Mouse (Mus musculus) T-helper 17 cell (primary cell): ENCODE data around the gene Mcemp1.

ENCODE experiments used
- in situ Hi-C, 2 experiments: fragments of 300-600 bp; cut with MboI, MseI; formaldehyde crosslinking; loops; 1 replicate in 1 of 2; 2 replicates in 1 of 2; pipeline ENCODE4 v1.15.1; 2025; ENCODE audit warnings: high pct_unique_total_duplicates in 2 of 2

Gene Mcemp1

DNA sequence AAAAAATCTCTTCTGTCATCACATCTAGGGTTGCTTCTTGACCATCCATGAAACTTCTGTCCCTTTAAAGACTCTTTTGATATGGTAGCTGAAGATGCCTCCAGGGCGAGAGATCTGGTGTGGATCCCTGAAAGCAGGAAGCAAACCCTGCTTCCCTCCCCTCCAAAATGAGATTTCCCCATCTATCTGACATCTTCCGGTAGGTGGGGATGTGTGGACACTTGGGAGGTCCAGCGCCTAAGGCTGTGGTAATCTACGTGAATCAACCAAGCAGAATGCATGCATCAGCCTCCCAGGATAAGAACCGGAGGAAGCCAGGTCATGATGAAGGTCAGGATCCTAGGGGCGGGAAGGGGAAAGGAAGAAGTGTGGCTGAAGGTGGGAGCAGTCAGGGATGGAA lies at the start of gene Mcemp1:
Gene Mcemp1 (plus strand): TSS at position 248 of the 400 bp plus-strand sequence.
- in situ Hi-C loops = no loop called here

DNA sequence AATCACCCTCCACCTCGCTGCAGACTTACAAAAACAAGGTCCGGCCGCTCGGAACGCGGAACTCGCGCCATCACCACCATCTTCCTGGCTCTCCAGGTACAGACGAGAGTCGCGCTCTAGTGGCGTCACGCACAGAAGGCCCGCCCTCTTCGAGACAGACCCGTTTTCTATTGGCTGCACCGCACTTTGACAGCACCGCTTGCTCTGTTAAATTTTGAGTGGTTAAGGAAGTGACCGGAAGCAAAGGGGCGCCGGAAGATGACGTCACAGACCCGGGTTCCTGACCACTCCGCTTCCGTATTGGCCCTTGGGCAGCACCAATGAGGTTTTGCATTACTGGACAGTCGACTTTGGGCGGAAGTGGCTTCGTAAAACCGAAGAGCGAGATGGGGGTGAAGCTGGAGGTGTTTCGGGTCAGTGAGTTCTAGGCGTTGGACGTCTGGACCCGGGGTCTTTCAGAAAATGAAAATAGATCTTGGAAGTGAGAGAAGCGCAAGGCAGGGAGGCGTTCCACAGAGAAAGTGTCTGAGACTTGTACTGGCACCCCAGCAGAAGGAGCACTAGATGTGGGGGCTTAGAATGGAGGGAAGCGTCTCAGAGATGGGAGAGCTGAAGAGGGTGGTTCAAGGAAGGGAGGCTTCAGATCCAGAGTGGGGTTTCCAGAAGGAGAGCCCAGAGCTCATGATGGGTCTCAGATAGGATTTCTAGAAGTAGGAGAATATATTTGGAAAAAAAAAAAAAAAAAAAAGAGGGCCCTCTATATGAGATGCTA lies 44.2 kb upstream of the Mcemp1 start, which contains the start of the genes Xab2 and Pet100:
Gene Xab2 (minus strand): TSS at position 118 of the 772 bp plus-strand sequence.
Gene Pet100 (plus strand): TSS at position 350 of the 772 bp plus-strand sequence.
- in situ Hi-C loops = loop anchor here in 1 of 2 experiments (5.0 to 10.0 kb wide), 2 partner anchors 117 to 546 kb away; partner anchors contain the start of genes Evi5l and Mcoln1

- in situ Hi-C loops = loop anchor here in 1 of 2 experiments (5.0 to 10.0 kb wide), 2 partner anchors 117 to 545 kb away; partner anchors contain the start of genes Evi5l and Mcoln1
Measured at GRCm38 (mm10) chr8:3622119-3622518, 43.4 kb upstream of the Mcemp1 start.

- in situ Hi-C loops = loop anchor here in 1 of 2 experiments (10.0 kb wide), 1 partner anchor 121 kb away; the partner anchor contains the start of gene Mcoln1
Measured at GRCm38 (mm10) chr8:3625445-3625844, 40.1 kb upstream of the Mcemp1 start, which contains the start of gene Pcp2. Gene Pcp2, minus strand, starts transcription at chr8:3625545.

- in situ Hi-C loops = loop anchor here in 1 of 2 experiments (10.0 kb wide), 1 partner anchor 122 kb away; the partner anchor contains the start of gene Mcoln1
Measured at GRCm38 (mm10) chr8:3626971-3627370, 38.6 kb upstream of the Mcemp1 start.

GRCm38 (mm10) chr8:3628014-3628413 lies 37.5 kb upstream of the Mcemp1 start:
- in situ Hi-C loops = loop anchor here in 1 of 2 experiments (10.0 kb wide), 1 partner anchor 123 kb away; the partner anchor contains the start of gene Mcoln1

GRCm38 (mm10) chr8:3630647-3631477 lies 34.7 kb upstream of the Mcemp1 start, which contains the start of gene Stxbp2:
Gene Stxbp2, plus strand, starts transcription at chr8:3630955.
- in situ Hi-C loops = loop anchor here (5.0 to 10.0 kb wide), 4 partner anchors 41 to 1044 kb away; partner anchors contain the start of genes Evi5l (in 1 of the 2), Fcor (in 1 of the 2), Gm49320 (in 1 of the 2) and Map2k7 (in 1 of the 2)

- in situ Hi-C loops = loop anchor here (5.0 to 10.0 kb wide), 4 partner anchors 41 to 1043 kb away; partner anchors contain the start of genes Evi5l (in 1 of the 2), Fcor (in 1 of the 2), Gm49320 (in 1 of the 2) and Map2k7 (in 1 of the 2)
Measured at GRCm38 (mm10) chr8:3631478-3631875, 34.1 kb upstream of the Mcemp1 start.

DNA sequence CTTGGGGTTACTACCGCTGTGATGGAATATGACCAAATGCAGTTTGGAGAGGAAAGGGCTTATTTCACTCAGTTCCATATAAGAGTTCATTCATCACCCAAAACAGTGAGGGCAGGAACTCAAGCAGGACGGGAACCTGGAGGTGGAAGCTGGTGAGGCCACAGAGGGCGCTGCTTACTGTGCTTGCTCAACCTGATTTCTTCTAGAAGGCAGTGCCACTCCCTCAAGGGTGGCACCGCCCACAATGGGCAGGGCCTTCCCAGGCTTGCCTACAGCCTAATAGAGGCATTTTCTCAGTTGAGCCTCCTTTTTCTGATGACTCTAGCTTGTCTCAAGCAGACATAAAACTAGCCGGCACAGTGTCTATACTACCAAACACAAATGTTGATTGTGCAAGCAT lies 19.8 kb upstream of the Mcemp1 start:
- in situ Hi-C loops = no loop called here

DNA sequence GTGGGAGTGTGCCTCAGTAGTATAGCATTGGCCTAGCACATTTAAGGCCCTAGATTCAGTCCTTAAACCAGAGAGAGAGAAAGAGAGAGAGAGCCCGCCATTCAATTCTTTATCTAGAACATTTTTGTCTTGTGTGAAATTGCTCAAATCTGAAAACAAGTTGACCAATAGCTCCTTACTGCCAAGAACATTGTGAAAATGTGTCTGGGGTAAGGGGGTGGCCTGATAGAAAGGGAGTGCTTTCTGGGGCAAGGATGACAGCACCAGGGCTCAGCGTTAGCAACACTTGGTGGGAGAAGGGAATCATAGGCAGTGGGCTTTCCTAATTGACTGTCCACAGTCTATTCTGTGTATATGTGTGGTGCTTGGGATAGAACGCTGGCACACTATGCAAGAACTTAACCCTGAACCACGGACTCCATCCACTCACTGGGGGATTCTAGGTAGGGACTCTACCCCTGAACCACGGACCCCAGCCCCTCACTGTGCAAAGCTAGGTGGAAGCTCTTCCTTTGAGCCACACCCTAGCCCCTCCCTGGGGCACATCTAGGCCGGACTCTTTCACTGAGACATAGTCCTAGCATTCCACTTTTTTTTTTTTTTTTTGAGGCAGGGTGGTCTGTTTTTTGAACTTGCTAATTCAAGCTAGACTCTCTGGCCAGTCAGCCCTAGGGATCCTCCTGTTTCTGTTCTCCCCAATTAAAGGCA lies 18.6 kb upstream of the Mcemp1 start:
- in situ Hi-C loops = no loop called here

DNA sequence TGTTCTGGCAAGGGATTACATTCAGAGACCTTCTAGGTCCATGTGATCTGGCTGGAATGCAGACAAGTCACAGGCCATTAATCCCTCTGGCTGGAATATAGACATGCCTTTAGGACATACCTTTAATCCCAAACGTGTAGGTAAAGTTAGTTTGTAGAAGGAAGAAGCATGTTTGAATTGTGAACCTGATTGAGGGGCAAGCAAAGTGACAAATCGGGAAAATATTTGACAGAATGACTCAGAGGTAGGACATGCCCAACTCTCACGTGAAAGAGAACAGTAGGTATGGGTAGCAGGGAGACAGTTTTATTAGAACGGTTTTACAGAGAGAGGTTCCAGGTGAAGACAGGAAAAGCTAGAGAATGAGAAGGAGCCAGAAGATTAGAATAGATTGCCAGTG lies 18.0 kb upstream of the Mcemp1 start:
- in situ Hi-C loops = no loop called here

DNA sequence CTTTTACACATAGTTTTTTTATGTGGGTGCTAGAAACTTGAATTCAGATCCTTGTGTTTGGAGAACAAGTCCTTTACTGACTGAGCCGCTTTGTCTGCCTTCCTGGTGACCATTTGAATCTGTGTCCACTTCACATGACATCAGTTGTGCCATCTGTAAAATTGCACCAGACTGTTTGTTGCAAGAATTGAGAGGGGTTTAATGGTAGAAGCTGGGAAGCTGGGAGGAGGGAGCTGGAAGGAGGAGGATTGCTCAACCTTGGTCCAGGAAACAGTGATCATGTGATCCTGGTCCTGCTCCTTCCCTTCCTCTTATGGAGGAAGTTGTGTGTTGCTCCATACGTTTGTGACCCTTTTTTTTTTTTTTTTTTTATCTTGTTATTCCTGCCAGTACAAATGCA lies 17.3 kb upstream of the Mcemp1 start:
- in situ Hi-C loops = no loop called here

- in situ Hi-C loops = no loop called here
Measured at GRCm38 (mm10) chr8:3648990-3649389, 16.6 kb upstream of the Mcemp1 start.

DNA sequence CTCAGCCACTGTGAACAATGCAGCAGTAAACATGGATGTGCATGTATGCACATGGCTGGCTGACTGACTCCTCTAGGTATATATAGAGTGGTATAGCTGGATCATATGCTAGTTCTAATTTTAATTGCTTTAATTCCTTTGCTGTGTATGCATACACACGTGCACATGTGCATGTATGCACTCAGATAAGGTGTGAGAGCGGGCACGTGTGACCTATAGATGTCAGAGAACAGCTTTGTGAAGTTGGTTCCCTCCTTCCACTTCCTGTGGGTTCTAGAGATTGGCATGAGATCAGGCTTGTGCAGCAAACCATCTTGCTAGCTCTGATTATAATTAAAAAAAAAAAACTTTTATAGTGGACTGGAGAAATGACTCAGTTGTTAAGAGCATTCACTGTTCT lies 12.7 kb upstream of the Mcemp1 start:
- in situ Hi-C loops = no loop called here

DNA sequence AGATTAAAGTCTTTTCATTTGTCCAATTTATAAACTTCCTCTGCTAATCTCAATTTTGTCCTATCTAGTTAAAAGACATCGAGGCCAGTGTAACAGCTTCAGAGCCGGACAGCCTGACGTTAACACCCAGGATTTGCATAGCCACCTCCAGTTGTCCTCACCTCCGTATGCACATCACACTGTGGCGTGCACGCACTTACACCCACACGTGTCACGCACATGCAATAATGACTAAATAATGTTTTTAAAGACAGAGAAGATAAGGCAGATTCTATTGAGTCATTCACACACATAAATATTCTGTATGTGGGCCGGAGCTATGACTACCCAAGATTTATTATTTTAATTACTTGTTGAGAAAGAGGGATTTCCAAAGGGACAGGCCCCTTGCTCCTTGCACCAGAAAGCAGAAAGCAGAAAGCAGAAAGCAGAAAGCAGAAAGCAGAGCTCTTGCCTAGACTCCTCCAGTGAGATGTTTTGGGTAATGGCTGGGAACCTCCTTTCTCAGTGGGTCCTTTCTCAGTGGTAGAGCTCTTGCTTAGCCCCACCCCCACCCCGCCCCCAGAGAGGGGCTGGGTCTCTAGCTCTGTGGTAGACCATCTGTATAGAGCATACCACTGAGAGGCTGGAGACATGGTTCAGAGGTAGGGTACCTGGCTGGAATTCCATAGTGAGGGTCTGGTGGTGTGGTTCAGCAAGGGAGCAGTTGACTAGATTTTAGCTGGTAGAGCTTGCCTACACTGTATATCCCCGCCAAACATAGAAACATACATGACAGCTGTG lies 10.6 kb upstream of the Mcemp1 start:
- in situ Hi-C loops = no loop called here

DNA sequence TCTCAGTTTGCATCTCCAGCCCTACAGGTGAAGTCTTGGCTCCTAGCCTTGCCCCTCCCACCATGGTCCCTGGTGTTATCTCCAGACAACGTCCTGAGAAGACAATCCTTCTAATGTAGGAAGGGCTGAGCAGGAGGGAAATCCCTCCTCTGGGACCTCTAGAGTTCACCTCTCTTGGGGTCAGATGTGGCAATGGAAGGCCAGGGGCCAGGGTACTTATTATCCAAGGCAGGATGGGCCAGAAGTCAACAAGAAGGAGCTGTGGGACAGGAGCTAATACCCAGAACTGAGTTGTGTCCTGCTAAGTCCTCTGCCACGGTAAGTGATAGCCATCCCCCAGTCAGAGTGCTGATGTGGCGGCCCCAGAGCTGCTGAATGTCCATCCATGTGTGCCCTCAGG lies 10.0 kb upstream of the Mcemp1 start, which contains the start of gene Retn:
Gene Retn (plus strand): TSS at position 245 of the 400 bp plus-strand sequence.
- in situ Hi-C loops = no loop called here

- in situ Hi-C loops = no loop called here
Measured at GRCm38 (mm10) chr8:3656725-3657381, 8.7 kb upstream of the Mcemp1 start.

DNA sequence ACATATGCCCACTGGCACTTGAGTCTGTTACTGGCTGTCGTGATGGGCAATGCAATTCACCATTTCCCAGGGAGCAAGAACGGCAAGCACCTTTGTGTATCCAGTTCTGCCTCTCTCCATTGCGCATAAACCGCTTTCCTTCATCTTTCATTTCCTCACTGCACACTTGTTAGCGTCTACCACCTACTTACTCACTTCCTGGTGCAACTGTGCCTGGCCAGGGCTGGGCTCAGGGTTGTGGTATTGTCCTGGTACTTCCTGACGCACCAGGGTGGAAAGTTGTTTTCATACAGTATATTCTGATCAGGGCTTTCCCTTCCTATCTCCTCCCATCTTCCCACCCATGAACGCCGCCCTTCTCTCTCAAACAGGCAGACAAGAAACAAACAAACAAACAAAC lies 4.7 kb upstream of the Mcemp1 start:
- in situ Hi-C loops = loop anchor here in 1 of 2 experiments (5.0 kb wide), 1 partner anchor 389 kb away; no protein-coding TSS in a partner anchor

- in situ Hi-C loops = loop anchor here in 1 of 2 experiments (5.0 kb wide), 1 partner anchor 392 kb away; no protein-coding TSS in a partner anchor
Measured at GRCm38 (mm10) chr8:3664405-3664804, 1.1 kb upstream of the Mcemp1 start.
